Mouse (Mus musculus) adrenal gland, adult 18-20 months (tissue): ENCODE results near the gene Adrb1. TPM values are rescaled to one million over a fixed set of nuclear protein-coding genes. Genes with fewer than 3 reads are reported as not detected.

ENCODE experiments used
- DNase-seq, 2 experiments: peaks; one replicate each; pipeline ENCODE4 v3.0.0; 2021 to 2022; ENCODE audit warnings: low spot score in 2 of 2
- total RNA-seq, 2 experiments: library from RNA; stranded (reverse); gene quantifications; 1 replicate in 1 of 2; 2 replicates in 1 of 2; pipeline ENCODE4 v1.2.3; 2021

The Adrb1 gene
- total RNA-seq, 2 experiments from 2014 or later: 2.0 to 7.8 TPM

DNA sequence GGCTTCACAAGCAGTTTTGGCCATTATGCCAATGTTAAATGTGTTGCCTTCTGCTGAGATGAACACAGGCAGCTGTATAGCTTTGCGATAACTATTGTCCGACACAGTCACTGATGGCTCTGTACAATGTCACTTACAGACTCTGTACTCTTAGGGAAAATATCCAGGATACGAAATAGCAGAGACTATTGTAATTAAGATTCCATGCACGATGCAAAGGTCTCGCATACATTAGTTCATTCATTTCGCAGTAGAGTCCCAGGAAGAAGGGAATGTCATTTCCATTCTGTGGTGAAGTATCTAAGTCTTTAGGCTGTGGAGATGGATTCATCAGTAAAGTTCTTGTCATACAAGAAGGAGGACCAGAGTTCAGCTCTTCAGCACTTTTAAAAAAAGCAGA, 20.0 kb upstream of the Adrb1 start:
- no peak for DNase-seq

DNA sequence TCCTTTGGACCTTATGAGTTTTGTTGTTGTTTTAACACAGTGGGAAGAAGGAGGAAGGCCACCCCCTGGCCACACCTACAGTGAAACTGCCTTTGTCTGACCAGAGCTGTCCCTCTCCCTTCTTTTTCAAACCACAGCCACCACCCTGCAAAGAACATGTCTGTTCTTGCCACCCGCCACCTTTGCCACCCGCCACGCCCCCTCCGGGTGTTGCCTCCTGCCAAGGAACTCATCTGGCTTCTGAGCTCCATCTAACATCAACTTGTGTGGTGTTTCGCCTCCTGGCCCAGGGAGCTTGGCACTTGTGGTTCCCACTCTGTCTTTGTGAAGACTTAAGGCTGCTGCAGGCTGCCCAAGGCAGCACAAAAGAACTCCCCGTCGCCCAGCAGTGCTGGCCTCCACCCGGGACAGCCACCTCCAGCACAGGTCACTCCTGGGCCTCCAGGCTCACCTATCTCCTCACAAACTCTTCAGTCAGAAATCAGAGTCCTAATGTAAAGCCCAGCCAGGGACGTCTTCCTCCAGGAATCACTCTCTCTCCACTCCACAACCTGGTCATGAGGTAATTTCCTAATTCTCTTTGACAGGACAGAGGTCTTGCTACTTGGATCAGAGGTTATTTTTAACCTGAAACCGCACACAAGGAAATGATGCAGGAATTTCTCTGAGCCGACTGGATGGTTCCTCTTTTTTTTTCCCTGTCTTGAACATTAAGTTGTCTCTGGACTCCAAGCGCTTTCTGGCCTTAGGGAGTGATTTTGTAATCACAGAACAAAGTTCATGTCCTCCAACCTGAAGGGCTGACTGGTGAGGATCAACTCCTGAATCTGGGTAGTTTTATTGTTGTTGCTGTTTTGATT, 18.5 kb upstream of the Adrb1 start:
- DNase-seq: no peak

DNA sequence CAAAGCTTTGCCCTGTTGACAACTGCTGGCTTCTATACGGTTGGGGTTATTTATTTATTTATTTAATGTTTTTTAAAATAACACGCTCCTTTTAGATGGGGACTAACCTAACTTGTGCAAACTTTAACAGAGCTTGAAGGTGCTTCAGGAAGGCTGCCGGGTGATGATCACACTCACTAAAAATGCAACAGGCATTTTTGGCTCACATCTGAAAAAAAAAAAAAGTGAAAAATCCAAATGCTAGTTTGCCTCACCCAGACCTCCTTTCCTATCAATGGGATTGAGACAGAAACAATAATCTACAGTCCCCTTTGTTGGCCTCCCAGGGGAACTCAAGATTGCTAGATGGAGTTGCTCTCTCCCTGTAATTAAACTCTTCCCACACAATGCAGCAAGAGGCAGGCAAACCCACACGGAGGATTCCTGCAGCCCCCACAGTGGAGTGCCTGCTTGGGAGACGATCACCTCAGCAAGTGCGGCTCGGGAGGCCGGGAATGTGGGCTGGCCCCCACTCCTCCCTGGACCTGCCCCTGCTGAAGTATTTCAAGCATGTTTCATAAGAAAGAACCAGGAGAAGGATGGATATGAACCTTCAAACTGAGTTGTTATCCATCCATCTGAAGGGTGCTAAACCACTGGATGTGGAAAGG, 16.8 kb upstream of the Adrb1 start:
- no peak for DNase-seq

DNA sequence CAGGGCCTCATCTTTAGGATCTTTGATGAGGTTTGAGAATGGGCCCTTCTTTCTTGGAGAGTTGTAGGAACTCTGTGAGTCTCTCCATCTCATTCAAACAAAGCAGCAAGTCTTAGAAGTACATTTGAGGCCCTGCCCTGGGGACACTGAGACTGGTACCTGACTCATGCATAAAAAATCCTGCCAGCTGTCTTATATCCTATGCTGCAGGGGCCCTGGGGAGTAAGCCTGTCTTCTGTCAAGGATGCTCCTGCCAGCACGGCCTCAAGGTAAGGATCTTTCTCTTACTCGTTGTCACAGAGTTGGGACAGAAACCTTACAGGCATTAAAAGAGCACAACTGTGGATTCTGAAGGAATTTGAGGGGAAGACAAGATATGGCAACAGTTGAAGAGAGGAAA, 13.2 kb upstream of the Adrb1 start:
- no peak for DNase-seq

DNA sequence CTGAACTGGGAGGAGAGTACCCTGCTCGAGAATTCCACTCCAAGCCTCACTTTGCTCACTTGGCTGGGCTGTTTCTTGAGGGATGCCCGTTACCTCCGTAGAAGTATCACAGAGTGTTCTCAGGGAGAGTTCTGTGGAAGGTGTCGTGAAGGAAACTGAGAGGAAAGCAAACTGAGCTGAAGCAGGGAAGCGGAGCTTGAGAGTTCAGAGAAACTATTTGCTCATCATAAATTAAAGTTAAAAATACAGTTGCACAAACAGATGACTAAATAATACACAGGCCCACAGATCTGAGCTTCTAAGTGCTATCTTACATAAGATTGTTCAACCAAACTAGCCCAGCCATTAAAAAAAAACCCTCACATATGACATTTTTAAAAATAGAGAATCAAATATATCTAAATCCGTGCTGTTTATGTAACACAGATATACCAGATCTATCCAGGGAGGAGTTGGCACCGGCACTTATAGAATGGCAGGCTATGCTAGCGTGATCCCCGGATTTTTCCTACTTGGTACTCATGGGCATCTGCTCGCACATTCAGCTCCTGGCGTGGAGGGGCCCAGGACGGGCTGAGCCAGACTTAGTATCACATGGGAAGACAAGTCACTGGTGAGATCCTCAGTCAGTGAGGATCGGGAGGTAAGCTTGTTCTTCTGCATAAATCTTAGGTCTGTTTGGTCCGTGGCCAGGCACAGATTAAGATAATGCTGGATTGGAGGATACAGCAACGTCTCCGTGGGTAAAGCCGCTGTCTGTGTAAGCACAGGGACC, 11.7 kb upstream of the Adrb1 start:
- DNase-seq: no peak

DNA sequence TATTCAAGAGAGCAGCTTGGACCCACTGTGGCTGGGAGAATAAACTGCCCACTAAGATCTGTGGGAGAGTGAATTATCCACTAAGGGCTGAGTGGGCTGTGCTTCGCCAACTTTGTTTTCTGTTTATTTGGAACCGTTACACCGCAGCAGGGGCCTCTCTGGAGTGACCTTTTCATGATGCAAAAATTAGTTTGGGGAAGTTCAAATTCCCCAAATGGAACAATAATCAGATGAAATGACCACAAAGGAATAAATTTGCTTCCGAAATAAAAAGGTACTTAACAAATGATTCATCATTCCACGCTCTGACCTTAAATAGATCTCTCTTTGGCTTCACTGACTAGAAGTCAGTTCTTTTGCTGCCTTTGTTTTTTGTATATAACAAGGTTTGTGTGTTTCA, 8.4 kb upstream of the Adrb1 start:
- no peak for DNase-seq

DNA sequence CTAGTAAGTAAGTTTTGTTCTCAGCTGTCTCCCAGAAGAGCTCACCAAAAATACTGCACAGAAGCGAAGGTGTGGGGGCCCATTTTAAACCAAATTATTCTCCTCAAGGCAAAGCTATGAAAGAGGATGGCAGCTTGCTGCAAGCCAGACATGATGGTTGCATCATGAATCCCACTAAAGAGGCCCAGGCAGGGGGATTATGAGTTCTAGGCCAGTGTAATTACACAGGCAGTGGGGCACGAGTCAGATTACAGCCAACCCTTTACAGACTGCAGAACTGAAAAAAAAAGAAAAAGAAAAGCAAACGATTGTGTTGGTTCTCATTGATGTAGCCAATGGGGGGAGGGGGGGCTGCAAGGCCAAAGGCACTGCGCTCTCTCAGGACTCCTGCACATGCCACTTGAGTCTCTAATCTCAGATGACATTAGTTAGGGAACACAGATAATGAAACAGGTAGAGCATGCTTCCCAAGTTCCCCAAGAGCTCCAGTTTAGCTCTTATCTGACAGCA, 7.3 kb upstream of the Adrb1 start:
- no peak for DNase-seq

DNA sequence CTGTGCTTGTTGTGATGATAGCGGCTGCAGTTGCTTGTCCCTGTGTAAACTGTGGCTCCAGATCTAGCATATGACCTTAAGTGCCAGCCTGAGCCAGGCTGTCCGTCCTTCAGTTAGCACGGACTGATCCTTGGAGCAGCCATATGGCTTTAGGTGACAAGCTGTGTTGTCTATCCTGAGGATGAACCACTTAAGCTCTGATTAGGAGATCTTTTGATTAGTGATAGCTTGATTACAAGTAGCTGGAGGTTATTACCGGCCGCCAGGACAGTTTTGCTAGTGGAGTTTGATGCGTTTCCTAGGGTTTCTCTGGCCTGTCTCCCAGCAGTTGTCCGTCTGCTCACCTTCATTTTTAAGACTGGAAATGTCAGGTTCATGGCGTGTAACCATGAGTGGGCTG, 4.0 kb upstream of the Adrb1 start:
- no peak for DNase-seq

DNA sequence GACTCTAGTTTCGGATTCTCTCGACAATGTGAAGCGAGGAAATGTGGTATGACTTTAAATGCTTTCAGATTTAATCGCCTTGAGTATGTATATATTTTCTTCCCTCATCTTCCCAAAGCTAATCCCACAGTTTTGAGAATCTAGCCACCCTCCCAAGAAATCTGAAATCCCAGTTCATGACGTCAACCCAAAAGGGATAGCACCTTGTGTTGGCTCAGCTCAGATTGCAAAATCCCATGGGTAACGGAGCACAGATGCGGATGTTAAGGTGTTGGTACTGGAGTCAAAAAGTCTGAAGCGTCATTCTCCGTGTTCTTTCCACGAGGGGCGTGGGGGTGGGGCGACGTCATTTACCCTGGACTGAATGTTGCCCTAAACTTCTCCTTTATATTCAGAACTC, 1.1 kb upstream of the Adrb1 start:
- no peak for DNase-seq

DNA sequence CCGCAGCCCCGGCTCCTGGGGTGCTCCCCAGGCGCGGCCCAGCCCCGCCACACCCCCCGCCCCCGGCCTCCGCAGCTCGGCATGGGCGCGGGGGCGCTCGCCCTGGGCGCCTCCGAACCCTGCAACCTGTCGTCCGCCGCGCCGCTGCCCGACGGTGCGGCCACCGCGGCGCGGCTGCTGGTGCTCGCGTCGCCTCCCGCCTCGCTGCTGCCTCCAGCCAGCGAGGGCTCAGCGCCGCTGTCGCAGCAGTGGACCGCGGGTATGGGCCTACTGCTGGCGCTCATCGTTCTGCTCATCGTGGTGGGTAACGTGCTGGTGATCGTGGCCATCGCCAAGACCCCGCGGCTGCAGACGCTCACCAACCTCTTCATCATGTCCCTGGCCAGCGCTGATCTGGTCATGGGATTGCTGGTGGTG, 300 bp downstream of the Adrb1 start:
- DNase-seq: peak; percentile 12 to 27

DNA sequence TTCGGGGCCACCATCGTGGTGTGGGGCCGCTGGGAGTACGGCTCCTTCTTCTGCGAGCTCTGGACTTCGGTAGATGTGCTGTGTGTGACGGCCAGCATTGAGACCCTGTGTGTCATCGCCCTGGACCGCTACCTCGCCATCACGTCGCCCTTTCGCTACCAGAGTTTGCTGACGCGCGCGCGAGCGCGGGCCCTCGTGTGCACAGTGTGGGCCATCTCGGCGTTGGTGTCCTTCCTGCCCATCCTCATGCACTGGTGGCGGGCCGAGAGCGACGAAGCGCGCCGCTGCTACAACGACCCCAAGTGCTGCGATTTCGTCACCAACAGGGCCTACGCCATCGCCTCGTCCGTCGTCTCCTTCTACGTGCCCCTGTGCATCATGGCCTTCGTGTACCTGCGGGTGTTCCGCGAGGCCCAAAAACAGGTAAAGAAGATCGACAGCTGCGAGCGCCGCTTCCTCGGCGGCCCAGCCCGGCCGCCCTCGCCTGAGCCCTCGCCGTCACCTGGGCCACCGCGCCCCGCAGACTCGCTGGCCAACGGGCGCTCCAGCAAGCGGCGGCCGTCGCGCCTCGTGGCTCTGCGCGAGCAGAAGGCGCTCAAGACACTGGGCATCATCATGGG, 822 bp downstream of the Adrb1 start:
- DNase-seq: no peak

DNA sequence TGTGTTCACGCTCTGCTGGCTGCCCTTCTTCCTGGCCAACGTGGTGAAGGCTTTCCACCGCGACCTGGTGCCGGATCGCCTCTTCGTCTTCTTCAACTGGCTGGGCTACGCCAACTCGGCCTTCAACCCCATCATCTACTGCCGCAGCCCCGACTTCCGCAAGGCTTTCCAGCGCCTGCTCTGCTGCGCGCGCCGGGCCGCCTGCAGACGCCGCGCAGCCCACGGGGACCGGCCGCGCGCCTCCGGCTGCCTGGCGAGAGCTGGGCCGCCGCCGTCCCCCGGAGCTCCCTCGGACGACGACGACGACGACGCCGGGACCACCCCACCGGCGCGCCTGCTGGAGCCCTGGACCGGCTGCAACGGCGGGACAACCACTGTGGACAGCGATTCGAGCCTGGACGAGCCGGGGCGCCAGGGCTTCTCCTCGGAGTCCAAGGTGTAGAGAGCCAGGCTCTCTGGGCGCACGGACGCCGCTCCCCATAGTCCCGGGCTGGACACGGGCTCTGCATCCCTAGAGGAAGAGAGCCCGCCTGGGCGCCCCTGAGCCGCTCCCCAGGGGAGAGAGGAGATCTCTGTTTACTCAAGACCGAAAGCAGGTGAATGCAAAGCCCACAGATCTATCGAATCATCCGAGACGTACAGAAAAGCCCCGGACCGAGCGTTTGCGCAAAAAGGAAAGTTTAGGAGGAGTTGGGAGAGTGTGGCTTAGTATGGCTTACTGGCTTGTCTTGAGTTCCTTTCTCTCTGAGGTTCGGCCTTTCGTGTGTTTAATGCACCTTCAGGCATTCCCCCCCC, 1.5 kb downstream of the Adrb1 start:
- peak; percentile 41 to 42 for DNase-seq

DNA sequence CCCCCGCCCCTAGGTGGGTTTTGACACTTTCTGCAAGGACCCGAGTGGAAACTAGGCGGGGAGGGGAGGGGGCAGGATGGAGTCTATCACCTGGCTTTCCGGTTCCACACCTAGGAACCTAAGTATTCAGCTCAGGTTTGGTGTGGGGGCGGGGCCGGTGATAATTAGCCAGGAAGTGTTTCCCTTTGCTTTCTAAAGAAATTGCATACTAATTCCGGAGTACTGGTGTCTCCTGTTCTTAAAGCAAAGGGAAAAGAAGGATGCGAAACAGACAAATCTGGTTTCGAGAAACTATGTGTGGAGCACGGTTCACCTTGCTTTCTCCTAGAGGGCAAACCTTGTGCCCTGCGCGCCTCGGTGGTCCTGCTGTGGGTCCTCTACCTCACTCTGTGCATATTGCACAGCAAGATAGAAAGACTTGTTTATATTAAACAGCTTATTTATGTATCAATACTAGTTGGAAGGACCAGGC, 2.2 kb downstream of the Adrb1 start:
- no peak for DNase-seq

DNA sequence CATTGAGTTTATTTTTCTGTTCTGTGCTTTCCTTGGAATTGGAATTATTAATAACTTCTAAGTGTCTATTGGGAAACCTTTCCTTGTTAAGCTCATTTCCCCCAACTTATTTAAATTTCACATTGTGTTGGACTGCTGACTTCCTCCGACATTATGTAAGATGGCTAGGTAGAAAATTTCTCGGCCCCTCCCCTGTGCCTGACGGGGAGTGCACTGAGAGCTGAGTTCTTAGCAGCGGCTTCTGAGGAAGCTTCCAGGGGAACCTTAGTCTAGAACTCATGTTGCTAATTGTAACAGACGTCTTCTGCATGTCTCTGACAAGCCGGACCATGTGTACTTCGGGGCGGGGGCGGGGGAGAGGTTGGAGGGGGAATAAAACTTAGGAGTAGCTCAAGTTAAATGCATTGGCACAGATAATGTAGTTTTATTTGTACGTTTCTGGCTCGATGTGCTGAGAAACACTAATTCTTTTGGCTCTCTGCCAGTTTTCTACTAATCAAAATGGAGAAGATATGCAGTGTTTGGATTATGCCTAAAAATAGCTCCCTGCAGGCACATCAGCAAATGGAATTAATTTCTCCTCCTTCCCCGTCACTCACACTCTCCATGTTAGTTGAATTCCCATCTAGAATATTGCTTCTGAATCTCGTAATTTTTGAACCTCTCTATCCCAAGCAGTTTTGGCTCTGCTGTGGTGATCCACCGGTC, 5.3 kb downstream of the Adrb1 start:
- DNase-seq: no peak

DNA sequence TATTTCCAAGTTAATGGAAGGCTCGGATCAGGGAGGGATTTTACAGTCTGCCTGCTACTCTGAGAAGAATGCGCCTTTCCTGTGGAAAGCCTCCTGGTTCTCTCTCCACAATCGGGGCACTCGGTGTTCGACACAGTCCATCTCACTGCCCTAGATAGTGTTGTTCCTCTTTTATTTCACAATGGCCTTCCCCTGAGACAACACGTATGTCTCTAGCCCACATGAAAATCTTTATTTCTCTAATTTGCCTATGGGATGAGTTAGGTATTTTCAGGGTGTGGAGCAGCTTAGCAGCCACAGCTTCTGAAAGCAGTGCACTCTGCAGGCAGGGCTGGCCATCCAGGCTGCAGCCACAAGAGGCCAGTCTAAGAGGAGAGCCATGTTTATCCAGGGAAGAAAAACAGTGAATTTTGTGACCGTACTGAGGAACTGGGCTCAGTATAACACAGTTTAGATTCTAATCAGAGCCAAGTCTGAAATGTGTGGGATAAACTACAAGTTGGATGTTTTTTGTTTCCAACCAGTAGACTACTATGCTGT, 12.1 kb downstream of the Adrb1 start:
- DNase-seq: no peak

DNA sequence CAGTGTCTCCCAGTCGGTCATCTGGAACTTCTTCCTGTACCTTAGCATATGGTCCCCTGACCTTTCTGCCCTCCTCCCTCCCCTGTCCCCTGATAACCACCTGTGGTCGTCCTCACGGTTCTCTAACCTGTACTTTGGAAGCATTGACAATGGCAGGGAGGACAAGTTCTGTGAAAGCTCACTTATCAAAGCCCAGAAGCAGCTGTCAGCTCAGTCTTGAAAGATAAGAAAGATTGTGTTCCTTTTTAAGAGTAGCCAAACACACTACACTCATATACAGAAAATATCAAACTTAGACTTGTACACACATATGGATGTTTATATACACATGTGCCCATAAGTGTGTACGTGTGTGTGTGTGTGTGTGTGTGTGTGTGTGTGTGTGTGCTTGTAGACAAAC, 13.7 kb downstream of the Adrb1 start:
- no peak for DNase-seq

DNA sequence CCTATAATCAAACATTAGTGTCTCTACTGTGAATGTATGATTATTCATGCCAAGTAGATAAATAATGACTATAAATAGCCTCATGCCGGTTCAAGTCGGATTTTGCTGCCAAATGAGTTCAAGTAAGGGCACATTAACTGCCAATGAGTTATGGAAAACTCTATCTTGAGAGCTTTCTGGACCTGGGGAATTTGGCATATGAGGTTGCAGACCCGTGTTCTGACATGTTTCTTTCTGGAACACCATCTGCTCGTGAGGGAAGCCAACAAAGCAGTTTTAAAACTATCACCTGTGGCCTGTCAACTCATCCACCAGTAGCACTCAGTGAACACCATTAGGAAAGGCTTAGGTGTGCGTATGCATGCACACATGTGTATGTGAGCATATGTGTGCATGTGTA, 14.3 kb downstream of the Adrb1 start:
- no peak for DNase-seq

DNA sequence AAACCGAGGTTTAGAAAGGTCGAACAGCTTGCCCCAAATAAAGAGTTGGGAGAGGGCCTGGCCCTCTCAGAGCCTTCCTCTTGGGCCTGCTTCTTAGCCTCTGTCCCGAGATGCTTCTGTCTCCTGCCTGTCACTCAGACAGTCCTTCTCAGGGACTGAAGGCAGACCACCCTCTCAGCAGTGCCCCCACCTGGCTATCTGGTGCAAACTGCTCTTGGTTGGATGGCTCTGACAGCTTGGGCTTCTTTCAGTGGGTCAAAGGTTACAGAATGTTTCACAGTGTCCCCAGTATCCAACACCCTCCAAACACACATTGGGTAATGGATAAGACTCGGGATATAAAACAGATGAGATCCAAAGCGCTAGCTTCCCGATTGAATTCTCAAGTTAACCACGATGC, 23.1 kb downstream of the Adrb1 start:
- no peak for DNase-seq

DNA sequence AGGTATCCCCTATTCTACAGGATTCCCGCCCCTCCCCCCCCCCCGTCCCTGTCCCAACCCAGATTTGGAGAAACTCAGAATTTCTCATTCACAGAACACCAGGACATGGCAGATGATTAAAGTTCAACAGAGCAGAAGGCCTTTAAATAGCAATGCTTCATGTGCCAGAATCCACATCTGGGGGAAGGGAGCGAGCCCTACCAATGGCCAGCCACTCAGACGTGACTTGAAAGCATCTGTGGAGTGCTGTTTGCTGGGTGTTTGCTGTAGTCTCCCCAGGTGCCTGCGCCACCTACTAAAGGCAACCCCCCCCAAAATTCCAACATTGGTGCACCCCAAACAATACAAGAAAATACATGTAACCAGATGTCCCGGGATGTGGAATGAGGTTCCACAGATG, 23.5 kb downstream of the Adrb1 start:
- no peak for DNase-seq
